Mouse (Mus musculus): ENCODE results near the gene Tnp2. TPM values are rescaled to one million over a fixed set of nuclear protein-coding genes. Genes with fewer than 3 reads are reported as not detected.

Tnp2 gene
- polyA plus RNA-seq, 1 experiment from 2014 or later, result not detected

DNA sequence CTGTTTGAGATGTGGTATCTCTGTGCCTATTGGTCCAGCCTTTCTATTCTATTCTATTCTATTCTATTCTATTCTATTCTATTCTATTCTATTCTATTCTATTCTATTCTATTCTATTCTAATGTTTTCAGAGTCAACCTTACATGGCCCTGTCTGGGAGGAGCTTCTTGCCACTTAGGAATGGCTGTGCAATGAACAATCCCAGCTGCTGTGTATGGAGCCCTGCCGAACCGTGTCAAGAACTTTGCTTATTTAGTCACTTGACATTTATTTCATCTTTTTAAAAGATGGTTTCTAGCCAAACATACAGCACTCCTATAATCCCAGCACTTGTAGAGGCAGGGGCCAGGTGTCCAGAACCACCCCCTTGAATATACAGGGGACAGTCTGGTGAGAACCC is 24.1 kb downstream of the Tnp2 start:
- Histone ChIP-seq H3K9me3 (ENCODE audit: control insufficient read depth, low read length) (no peaks in the 10 kb centered on the region), H3K27me3 (ENCODE audit: control insufficient read depth, insufficient read depth, low read length) (no peaks in the 10 kb centered on the region), H3K9ac (ENCODE audit: low read length) (no peak overlapping the region), H3K4me3 (ENCODE audit: low read depth, low read length) (no peak overlapping the region), H3K4me1 (ENCODE audit: control insufficient read depth, insufficient read depth, low read length) (no peaks in the 10 kb centered on the region), H3K27ac (ENCODE audit: low read depth, low read length) (no peak overlapping the region), H3K4me2 (no peak overlapping the region), H3K36me3 (ENCODE audit: control insufficient read depth, insufficient read depth, low read length) (no peaks in the 10 kb centered on the region)
- no peak for DNase-seq (ENCODE audit: low spot score, missing footprints)
- ATAC-seq (ENCODE audit: low FRiP score), result no peak
- whole genome bisulfite sequencing, result 78% methylated on average over 2 of the region's 2 CpGs

- Histone ChIP-seq H3K4me2 (no peak overlapping the region), H3K9ac (ENCODE audit: low read length) (no peak overlapping the region), H3K9me3 (ENCODE audit: control insufficient read depth, low read length) (no peaks in the 10 kb centered on the region), H3K27ac (ENCODE audit: low read depth, low read length) (no peak overlapping the region), H3K4me3 (ENCODE audit: low read depth, low read length) (no peak overlapping the region), H3K36me3 (ENCODE audit: control insufficient read depth, insufficient read depth, low read length) (no peaks in the 10 kb centered on the region), H3K4me1 (ENCODE audit: control insufficient read depth, insufficient read depth, low read length) (no peaks in the 10 kb centered on the region), H3K27me3 (ENCODE audit: control insufficient read depth, insufficient read depth, low read length) (no peaks in the 10 kb centered on the region)
- DNase-seq (ENCODE audit: low spot score, missing footprints) (no peak), ATAC-seq (ENCODE audit: low FRiP score) (no peak)
- 66% methylated on average over 6 of the region's 6 CpGs for WGBS
These were observed 24.8 kb downstream of the Tnp2 start for GRCm38 (mm10) chr16:10763540-10764264.

DNA sequence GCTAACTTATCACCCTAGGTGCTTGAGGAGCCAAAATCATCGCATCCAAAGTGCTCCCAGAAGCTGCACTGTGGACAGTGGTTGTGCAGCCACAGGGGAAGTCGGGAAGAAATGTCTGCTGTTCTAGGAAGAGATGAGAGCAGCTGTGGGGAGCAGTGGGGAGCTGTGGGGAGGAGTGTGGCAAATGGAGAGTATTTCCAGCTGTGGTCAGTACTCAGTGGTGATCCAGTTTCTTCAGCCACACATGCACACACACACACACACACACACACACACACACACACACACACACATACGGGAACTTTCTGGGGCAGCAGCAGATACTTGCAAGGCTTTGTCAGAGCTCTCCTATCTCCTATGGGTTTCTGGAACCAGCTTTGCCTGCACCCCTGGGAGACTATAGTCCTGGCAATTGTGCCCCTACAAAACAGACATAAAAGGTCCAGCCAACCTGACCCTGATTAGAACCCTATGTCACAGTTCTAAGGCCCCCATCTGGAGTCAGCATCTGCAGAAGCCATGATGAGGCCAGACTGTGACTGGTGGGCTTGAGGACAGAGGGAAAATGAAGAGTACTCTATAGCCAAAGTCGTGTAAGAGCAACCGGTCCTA is 25.8 kb downstream of the Tnp2 start:
- H3K4me3 ChIP-seq (ENCODE audit: low read depth, low read length), result no peak overlapping the region
- H3K27me3 ChIP-seq (ENCODE audit: control insufficient read depth, insufficient read depth, low read length), result no peaks in the 10 kb centered on the region
- H3K9ac ChIP-seq (ENCODE audit: low read length), result no peak overlapping the region
- DNase-seq (ENCODE audit: low spot score, missing footprints), result no peak
- no peaks in the 10 kb centered on the region for H3K36me3 ChIP-seq (ENCODE audit: control insufficient read depth, insufficient read depth, low read length)
- 79% methylated on average over 5 of the region's 5 CpGs for WGBS
- H3K4me1 ChIP-seq (ENCODE audit: control insufficient read depth, insufficient read depth, low read length), result no peaks in the 10 kb centered on the region
- H3K4me2 ChIP-seq, result no peak overlapping the region
- no peaks in the 10 kb centered on the region for H3K9me3 ChIP-seq (ENCODE audit: control insufficient read depth, low read length)
- no peak overlapping the region for H3K27ac ChIP-seq (ENCODE audit: low read depth, low read length)
- ATAC-seq (ENCODE audit: low FRiP score), result no peak

- no peaks in the 10 kb centered on the region for H3K9me3 ChIP-seq (ENCODE audit: control insufficient read depth, low read length)
- no peak overlapping the region for H3K27ac ChIP-seq (ENCODE audit: low read depth, low read length)
- no peak overlapping the region for H3K9ac ChIP-seq (ENCODE audit: low read length)
- DNase-seq (ENCODE audit: low spot score, missing footprints) (no peak), ATAC-seq (ENCODE audit: low FRiP score) (no peak)
- no peak overlapping the region for H3K4me2 ChIP-seq
- no peaks in the 10 kb centered on the region for H3K36me3 ChIP-seq (ENCODE audit: control insufficient read depth, insufficient read depth, low read length)
- no peaks in the 10 kb centered on the region for H3K4me1 ChIP-seq (ENCODE audit: control insufficient read depth, insufficient read depth, low read length)
- 71% methylated on average over 8 of the region's 8 CpGs for WGBS
- no peaks in the 10 kb centered on the region for H3K27me3 ChIP-seq (ENCODE audit: control insufficient read depth, insufficient read depth, low read length)
- H3K4me3 ChIP-seq (ENCODE audit: low read depth, low read length), result no peak overlapping the region
These were observed 27.3 kb downstream of the Tnp2 start for GRCm38 (mm10) chr16:10761182-10761581.

DNA sequence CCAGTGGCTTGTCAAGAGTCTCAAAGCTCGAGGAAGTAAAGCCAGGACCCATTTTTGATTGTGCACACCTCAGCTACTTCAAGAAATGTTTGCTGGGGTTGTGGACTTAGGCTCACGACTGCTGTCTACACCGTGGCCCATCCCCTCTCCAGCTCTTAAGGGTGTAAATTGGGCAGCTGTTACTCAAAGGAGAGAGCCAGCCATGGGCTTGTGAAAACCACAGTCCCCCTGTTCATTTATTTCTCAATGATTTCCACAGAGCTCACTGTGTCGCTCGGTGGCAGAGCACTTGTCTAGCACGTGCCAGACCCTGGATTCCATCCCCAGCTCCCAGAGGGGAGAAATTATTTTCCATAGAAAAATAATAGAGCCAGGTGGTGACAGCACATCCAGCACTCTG is 32.3 kb downstream of the Tnp2 start:
- 82% methylated on average over 6 of the region's 6 CpGs for WGBS

GRCm38 (mm10) chr16:10754521-10755296 is 33.8 kb downstream of the Tnp2 start:
- no peak overlapping the region for H3K9ac ChIP-seq (ENCODE audit: low read length)
- DNase-seq (ENCODE audit: low spot score, missing footprints), result no peak
- no peaks in the 10 kb centered on the region for H3K4me1 ChIP-seq (ENCODE audit: control insufficient read depth, insufficient read depth, low read length)
- H3K4me3 ChIP-seq (ENCODE audit: low read depth, low read length), result no peak overlapping the region
- no peaks in the 10 kb centered on the region for H3K27me3 ChIP-seq (ENCODE audit: control insufficient read depth, insufficient read depth, low read length)
- H3K4me2 ChIP-seq, result no peak overlapping the region
- no peak overlapping the region for H3K27ac ChIP-seq (ENCODE audit: low read depth, low read length)
- no peaks in the 10 kb centered on the region for H3K36me3 ChIP-seq (ENCODE audit: control insufficient read depth, insufficient read depth, low read length)
- 93% methylated on average over 3 of the region's 3 CpGs for WGBS
- no peaks in the 10 kb centered on the region for H3K9me3 ChIP-seq (ENCODE audit: control insufficient read depth, low read length)
- no peak for ATAC-seq (ENCODE audit: low FRiP score)

More for the DNA sequence above, 32.3 kb downstream of the Tnp2 start:
- Histone ChIP-seq H3K36me3 (ENCODE audit: control insufficient read depth, insufficient read depth, low read length) (no peaks in the 10 kb centered on the region), H3K27ac (ENCODE audit: low read depth, low read length) (no peak overlapping the region), H3K9ac (ENCODE audit: low read length) (no peak overlapping the region), H3K4me1 (ENCODE audit: control insufficient read depth, insufficient read depth, low read length) (no peaks in the 10 kb centered on the region), H3K4me2 (no peak overlapping the region), H3K27me3 (ENCODE audit: control insufficient read depth, insufficient read depth, low read length) (no peaks in the 10 kb centered on the region), H3K4me3 (ENCODE audit: low read depth, low read length) (no peak overlapping the region), H3K9me3 (ENCODE audit: control insufficient read depth, low read length) (no peaks in the 10 kb centered on the region)
- DNase-seq (ENCODE audit: low spot score, missing footprints) (no peak), ATAC-seq (ENCODE audit: low FRiP score) (no peak)

- Histone ChIP-seq H3K36me3 (ENCODE audit: control insufficient read depth, insufficient read depth, low read length) (no peaks in the 10 kb centered on the region), H3K27me3 (ENCODE audit: control insufficient read depth, insufficient read depth, low read length) (no peaks in the 10 kb centered on the region), H3K9me3 (ENCODE audit: control insufficient read depth, low read length) (no peaks in the 10 kb centered on the region), H3K4me2 (no peak overlapping the region), H3K9ac (ENCODE audit: low read length) (no peak overlapping the region), H3K4me3 (ENCODE audit: low read depth, low read length) (no peak overlapping the region), H3K27ac (ENCODE audit: low read depth, low read length) (no peak overlapping the region), H3K4me1 (ENCODE audit: control insufficient read depth, insufficient read depth, low read length) (no peaks in the 10 kb centered on the region)
- WGBS, result 82% methylated on average over 7 of the region's 7 CpGs
- ATAC-seq (ENCODE audit: low FRiP score) (no peak), DNase-seq (ENCODE audit: low spot score, missing footprints) (no peak)
These were observed 38.6 kb downstream of the Tnp2 start for GRCm38 (mm10) chr16:10749824-10750223.

DNA sequence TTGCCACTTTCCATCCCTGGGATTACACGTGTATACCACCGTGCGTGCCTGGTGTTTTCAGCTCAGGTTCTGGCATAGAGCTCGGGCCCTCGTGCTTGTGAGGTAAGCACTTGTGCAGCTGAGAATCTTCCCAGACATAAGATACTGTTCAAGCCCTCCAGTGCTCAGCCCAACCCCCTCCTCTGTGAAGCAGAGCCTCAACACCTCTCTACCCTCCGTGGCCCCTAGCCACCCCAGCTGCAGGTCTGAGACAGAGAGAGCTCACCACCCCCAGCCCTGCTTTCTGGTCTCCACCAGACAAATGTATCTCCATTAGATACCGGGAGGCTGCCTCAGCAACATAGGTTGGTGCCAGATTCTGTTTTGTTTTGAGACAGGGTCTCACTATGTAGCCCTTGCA is 39.2 kb downstream of the Tnp2 start:
- 86% methylated on average over 7 of the region's 7 CpGs for WGBS
- Histone ChIP-seq H3K4me2 (no peak overlapping the region), H3K27me3 (ENCODE audit: control insufficient read depth, insufficient read depth, low read length) (no peaks in the 10 kb centered on the region), H3K4me1 (ENCODE audit: control insufficient read depth, insufficient read depth, low read length) (no peaks in the 10 kb centered on the region), H3K9ac (ENCODE audit: low read length) (no peak overlapping the region), H3K27ac (ENCODE audit: low read depth, low read length) (no peak overlapping the region), H3K9me3 (ENCODE audit: control insufficient read depth, low read length) (no peaks in the 10 kb centered on the region), H3K36me3 (ENCODE audit: control insufficient read depth, insufficient read depth, low read length) (no peaks in the 10 kb centered on the region), H3K4me3 (ENCODE audit: low read depth, low read length) (no peak overlapping the region)
- ATAC-seq (ENCODE audit: low FRiP score) (no peak), DNase-seq (ENCODE audit: low spot score, missing footprints) (no peak)

- ATAC-seq (ENCODE audit: low FRiP score) (no peak), DNase-seq (ENCODE audit: low spot score, missing footprints) (no peak)
- Histone ChIP-seq H3K4me1 (ENCODE audit: control insufficient read depth, insufficient read depth, low read length) (no peaks in the 10 kb centered on the region), H3K9me3 (ENCODE audit: control insufficient read depth, low read length) (no peaks in the 10 kb centered on the region), H3K27ac (ENCODE audit: low read depth, low read length) (no peak overlapping the region), H3K4me3 (ENCODE audit: low read depth, low read length) (no peak overlapping the region), H3K27me3 (ENCODE audit: control insufficient read depth, insufficient read depth, low read length) (no peaks in the 10 kb centered on the region), H3K36me3 (ENCODE audit: control insufficient read depth, insufficient read depth, low read length) (no peaks in the 10 kb centered on the region), H3K9ac (ENCODE audit: low read length) (no peak overlapping the region), H3K4me2 (no peak overlapping the region)
- 84% methylated on average over 2 of the region's 2 CpGs for WGBS
These were observed 47.4 kb downstream of the Tnp2 start for GRCm38 (mm10) chr16:10741082-10741481.
